Mouse (Mus musculus) heart, postnatal 0 days (tissue): ENCODE results near the gene Gm42906.

ENCODE experiments used
- CTCF ChIP-seq: IDR thresholded peaks from 2 replicates; pipeline ENCODE4 v1.5.1; 2016; ENCODE audit warnings: antibody characterized with exemption, control low read depth, low read depth
- EP300 ChIP-seq: IDR thresholded peaks from 2 replicates; pipeline ENCODE4 v1.6.1; 2016; ENCODE audit warnings: antibody characterized with exemption, low read depth

GRCm38 (mm10) chr5:151201220-151201619 is 226.7 kb downstream of the Gm42906 start:
- TF ChIP-seq EP300 (no peak), CTCF (no peak)
